Mouse (Mus musculus): ENCODE results near the gene 9930021J03Rik.

GRCm38 (mm10) chr19:29812581-29813460 is 7.0 kb upstream of the 9930021J03Rik start, which contains the start of gene Ranbp6:
- TF ChIP-seq CTCF (IDR thresholded peaks at IDR 0.05; ENCODE audit: low read depth, low read length) (no peak), POLR2A (IDR thresholded peaks at IDR 0.05; ENCODE audit: extremely low read depth, insufficient read depth, low read length) (peak; percentile 53; the same call in 1 of the 2 replicates)
